Mouse (Mus musculus) cerebellum, adult 11 months (tissue): ENCODE data around the gene Mok.
A peak's percentile ranks its signal among the peaks of the same experiment; 100 is the strongest.

Source experiments
- DNase-seq: peaks from one replicate; pipeline ENCODE4 v3.0.0; 2022

Mok gene

DNA sequence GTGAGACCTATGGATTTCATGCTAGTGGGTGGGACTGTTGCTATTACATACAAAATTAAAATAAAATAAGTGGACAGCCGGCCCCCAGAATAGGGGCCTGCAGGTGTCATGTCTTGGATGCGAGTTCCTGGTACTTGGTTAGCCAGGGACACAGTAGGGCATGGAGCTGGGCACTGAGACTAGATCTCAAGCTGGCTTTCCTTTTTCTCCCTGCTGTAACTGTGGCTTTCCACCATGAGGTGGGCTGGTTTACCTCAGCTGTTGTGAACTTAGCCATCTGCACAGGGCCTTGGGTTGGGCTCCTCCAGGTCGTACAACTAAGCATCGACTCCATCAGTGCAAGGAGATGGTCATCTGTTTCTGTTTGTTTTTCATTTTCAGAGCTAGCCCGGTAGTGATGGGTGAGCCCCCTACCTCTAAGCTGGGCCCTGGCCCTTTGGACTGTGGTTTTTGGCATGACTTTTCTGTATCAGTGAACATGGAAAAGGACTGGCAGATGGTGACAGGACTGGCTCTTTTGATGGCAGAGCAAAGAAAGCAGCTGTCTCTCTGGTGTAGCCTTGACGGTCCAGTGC, 5.5 kb upstream of the Mok start:
- no peak for DNase-seq

DNA sequence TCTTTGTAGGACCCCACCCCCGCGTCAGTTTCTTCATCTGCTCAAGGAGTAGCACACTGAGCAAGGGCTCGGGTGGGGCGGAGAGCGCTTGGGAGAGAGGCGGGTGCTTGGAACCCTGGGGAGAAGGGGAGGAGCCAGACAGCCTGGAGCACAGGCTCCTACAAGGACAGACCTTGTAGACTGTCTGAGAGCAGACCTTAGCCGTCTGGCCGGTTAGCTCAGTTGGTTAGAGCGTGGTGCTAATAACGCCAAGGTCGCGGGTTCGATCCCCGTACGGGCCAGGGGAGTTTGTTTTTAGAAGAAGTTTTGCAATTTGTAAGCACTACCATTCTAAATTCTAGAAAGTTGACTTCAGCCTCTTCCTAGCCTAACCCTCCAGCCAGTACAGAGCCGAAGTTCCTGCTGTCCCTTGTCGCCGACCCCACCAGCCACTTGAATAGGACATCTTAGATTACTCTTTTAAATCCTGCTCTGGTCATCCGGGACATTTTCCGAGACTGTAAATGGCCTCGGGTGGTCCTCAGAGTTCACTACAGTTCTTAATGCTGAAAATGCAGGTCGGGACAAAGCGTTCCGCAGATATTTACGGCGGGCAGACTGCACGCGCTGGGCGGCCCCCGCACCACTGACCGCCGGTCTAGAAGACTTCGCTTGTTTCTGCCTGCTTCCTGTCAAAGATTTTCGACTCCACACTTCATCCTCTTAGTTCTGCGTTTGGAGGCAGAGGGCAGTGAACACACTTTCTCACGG, 4.6 kb upstream of the Mok start:
- DNase-seq, result peak; percentile 87

DNA sequence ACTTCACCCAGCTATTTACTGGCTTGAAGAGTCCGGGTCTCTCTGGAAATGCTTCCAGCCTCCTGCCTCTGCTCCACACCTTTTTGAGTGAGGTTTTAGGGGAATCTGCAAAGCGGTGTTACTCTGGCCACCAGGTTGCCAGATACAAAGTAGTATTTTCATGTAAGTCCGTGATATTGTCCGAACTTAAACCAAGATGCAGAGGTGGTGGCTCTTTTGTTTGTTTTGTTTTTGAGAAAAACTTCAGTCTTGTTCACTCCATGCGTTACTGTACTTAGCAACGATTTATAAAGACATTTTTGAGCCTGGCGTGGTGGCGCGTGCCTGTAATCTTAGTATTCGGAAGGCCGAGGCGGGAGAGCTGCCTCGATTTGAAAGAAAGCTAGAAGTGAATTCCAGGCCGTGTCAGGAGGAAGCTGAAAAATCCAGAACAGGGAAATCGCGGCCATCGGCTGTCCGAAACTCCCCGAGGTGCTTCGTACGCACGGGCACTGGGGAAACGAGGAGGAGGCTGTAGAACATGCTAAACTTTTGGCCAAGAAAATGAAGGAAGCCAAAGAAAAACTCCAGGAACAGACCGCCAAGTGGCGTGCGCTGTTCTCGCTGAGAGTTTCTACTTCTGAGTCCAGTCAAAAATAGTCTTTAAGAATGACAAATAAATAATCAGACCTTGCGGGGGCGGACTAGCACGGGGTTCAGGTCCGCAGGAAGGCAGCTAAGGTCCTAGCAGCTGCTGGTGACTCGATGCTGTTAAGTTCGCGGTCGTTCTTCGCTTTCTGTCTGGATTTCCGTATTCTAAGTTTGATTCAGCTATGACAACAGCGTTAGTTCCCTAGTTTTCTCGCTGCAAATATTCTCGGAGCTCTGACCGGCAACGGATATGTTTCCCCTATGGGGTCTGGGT, 3.7 kb upstream of the Mok start:
- no peak for DNase-seq

DNA sequence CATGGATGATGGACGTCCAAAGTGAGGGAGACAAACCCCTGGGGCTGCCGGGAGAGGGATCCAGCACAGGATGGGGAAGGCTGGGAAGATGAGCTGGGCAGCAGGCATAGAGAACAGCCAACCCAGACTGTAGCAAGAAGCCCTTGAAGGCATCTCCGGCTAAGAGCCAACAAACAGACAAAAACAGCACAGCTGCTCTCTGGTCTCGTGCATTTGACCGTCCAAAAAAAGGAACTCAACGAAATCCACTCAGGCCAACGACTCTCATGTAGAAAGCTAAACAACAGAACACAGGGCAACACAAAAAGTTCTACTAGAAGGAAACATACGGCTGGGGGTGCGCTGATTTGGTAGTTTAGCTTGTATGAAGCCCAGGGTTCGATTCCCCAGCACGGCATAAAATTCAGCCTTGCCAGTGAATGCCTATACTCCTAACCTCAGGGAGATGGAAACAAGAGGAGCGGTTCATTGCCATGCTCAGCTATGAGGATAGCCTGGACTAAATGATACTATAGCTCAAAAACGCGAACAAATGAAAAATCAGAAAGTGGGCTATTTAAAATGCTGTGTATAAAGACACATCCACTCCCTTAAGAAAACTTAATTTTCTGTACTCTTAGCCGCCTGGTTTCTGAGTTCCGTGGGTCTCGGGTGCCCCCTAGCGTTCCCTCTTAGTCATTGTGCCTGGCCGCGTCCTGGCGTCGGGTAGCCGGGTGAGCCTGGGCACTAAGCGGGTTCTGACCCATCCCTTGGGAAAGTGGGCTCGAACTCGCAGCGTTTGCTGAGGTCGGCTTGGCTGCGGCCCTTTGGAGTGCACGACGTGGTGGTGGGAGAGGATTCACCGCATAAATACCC, 2.7 kb upstream of the Mok start:
- peak; percentile 81 for DNase-seq

DNA sequence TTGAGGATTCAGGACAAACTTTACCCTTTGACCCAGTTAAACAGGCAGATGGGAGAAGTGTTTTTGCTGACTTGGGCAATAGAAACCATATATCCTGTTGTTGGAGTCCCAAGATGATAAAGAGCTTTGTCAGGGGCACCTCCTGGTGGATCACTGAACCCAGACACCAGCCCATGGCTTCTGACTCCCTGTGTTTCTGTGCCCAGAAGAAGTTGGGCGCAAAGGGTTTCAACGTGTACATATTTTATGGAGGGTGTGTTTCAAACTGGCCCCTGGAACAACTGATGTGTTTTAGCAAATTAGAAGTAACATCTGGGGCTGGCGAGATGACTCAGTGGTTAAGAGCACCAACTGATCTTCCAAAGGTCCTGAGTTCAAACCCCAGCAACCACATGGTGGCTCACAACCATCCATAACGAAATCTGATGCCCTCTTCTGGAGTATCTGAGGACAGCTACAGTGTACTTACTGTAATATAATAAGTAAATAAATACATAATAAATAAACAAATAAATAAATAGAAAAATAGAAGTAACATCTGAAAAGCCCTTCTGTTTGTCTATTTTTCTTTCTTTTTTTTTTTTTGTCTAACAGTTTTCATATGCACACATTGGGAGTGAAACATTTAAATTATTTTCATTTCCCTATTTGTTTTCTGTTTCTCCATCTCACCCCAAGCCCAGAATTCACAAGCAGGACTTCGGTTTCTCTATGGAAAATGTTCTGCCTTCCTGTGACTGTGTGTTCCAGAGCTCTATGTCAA, 1.2 kb upstream of the Mok start:
- DNase-seq, result no peak

DNA sequence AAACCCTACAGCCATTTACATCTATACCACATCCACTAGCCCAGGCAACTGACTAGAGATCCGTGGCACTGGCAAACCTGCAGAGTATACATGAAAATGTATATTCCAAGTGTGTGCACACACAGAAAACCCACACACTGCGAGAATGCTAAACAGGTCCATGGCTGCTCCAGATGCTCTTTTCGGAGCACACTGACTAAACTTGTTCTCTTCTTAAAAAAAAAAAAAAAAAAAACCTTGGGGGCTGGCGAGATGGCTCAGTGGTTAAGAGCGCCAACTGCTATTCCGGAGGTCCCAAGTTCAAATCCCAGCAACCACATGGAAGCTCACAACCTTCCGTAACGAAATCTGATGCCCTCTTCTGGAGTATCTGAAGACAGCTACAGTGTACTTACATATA, 2.9 kb downstream of the Mok start:
- no peak for DNase-seq

DNA sequence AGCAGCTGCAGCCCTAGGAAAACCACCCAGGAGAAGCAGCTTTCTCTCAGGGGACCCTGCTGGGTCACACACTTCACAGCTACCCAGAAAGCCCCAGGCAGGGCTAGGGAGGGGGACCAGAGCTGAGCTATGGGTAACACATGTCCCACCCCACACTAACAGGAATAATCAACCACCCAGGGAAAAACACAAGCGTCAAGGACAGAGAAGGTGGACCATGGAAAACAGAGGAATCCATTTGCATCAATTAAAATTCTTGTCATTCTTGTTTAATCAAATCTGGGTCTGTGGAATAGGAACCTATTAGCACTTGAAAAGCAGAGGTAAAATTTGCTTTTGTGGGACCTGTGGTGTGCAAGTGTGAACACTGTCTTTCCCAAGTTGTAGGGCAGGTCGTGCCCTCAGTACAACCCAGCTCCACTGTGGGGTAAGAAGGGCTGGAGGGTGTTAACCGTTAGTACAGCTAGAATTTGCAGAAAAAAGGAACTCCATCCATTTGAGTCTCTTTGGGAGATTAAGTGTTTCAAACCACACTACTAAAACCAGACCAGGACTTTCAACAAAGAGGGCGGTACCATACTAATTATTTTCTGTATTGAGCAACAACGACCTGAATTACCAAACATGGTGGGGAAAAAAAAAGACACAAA, 3.4 kb downstream of the Mok start:
- DNase-seq, result no peak

DNA sequence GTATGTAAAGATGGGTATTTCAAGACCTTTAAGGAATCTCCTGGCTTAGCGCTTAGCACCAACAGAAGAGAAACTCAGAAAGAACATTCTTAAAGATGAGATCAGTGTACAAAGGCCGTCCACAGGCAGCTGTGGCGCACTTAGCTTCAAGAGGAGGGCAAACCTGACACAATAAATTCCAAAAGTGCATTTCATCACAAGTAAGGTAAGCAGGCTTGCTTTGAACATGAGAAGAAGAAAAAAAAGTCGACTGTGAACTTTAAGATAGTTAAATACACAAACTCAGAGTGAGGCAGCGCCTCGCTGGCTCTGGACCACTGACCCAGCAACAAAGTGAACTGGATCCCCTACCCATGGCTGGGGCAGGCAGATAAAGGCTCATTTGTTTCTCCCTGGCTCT, 4.0 kb downstream of the Mok start:
- no peak for DNase-seq

DNA sequence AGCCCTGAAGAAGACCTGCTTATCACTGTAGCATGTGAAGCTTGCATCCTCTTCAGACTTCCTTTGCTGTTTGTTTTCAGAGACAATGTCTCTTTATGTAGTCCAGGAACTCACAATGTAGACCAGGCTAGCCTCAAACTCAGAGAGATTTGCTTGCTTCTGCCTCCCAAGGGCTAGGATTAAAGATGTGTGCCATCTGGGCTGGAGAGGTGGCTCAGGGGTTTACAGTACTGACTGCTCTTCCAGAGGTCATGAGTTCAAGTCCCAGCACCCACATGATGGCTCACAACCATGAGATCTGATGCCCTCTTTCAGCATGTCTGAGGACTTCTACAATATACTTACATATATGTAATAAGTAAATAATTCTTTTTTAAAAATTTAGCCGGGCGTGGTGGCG, 5.6 kb downstream of the Mok start:
- DNase-seq, result no peak

DNA sequence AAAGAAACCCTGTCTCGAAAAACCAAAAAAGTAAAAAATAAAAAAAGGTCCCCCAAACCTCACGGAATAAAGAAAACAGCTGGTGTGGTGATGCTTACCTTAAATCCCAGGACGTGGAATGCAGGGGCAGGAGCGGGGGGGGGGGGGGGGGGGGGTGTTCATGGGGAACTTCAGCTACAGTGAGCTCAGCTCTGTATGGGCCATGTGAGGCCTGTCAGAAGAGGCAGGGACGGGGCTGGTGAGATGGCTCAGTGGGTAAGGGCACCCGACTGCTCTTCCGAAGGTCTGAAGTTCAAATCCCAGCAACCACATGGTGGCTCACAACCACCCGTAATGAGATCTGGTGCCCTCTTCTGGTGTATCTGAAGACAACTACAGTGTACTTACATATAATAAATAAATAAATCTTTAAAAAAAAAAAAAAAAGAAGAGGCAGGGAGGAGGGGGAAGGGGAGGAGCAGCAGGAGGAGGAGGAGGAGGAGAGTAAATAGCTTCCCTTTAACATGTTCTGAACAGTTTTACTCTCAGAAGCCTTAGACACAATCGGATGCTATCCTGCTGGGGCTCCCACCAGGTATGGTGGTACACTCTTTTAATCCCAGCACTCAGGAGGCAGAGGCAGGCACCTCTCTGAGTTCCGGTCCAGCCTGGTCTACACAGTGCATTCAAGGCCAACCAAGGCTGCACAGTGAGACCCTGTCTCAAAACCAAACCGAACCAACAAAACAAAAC, 10.3 kb downstream of the Mok start:
- no peak for DNase-seq

DNA sequence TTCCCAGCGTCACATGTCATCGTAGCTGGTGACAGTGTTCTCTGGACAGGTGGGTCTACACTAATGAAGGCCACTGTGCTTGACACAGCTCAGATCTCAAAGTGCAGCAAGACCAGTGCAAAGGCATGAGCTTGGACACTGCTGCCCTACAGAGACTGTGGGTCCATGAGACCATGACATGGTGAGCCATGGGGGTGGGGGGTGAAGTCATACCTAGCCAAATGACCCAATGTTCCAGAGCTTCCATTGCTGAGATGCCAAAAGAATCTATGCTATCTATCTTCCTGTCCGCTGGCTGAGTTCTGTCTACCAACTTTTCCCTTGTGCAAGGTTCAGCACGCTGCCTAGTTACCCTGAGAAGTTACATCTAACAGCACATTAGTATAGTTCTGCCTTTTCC, 11.8 kb downstream of the Mok start:
- DNase-seq, result no peak

DNA sequence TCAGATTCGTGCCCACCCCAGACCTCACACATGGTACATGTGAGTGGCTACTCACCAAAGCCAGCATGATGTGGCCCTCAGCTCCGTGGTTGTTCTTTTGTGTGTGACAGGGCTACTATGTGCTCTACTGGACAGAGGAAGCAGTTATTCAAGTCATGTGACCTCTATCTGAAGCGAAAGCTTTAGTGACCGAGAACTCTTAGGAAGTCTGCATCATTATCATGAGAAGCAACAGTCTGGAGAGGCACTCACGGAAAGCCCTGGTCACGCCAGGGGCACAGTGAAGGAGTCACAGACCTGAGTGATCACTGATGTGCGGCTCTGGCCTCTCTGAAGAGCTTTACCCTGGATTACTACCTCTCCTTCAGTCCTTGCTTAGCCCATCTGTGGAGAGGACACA, 18.4 kb downstream of the Mok start:
- no peak for DNase-seq

DNA sequence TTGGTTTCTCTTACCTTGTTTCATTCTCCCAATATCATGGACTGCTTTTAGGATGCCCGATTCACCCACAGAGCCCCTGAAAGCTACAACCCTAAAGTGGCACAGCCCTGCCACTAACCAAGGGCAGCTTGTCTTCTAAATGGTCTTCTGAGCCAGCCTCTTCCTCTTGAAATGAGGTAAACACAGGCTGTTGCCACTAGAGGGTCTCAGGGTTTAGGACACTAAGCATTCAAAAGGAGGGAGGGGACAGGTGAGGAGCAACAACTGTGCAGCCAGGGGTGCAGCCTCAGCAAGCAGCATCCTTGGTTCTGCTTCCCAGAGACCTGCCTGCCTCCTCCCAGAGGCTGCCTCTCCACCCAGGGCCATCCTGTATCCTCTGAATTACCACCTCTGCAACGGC, 19.0 kb downstream of the Mok start:
- DNase-seq, result no peak

DNA sequence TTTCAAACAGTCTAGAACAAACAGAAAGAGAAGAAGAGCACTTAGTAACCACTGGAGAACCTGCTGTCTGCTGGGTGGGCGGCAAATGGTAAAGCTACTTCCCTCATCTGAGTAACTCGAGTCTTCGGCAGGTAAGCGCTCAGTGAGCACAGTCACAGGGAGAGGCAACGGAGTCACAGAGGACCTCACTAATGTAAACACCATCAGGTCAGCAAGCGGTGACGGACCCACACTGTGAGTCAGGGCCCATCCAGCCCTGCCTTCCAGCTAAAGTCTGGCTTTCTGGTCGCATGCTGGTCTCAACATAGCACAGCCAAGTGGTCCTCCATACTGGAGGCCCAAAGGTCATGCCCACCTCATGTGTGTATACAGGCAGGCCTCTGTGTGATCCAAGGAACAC, 21.4 kb downstream of the Mok start:
- no peak for DNase-seq

DNA sequence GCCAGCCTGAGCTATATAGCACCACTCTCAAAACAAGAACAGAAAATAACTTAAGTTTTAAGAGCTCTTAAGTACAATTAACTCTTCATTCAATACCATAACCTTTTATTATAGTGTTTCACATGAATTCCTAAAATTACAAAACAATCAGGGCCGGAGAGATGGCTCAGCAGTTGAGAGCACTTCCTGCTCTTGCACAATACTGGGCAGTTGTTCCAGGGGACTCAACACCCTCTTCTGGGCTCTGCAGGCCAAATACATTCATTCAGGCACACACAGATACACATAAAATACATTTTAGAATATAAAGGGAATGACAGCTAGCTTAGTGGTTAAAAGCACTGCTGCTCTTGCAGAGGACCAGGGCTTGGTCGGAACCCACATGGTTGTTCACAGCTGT, 23.9 kb downstream of the Mok start:
- DNase-seq, result no peak

DNA sequence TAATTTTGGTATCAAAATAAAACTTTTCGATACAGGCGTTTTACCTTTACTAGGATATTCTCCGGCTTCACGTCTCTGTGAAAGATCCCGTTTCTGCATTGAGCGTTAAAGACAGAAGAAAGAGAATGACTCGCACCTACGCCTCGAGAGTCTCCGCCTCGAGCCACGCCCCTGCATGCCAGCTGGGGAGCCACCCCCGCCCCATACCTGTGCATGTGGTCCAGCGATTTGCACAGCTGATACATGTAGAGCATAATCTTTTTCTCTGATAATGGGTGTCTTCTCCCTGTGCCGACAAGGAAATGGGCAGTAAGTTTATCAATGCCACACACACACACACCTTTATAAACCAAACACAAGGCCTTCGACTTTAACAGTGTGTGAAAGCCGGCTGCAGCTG, 25.8 kb downstream of the Mok start:
- no peak for DNase-seq

DNA sequence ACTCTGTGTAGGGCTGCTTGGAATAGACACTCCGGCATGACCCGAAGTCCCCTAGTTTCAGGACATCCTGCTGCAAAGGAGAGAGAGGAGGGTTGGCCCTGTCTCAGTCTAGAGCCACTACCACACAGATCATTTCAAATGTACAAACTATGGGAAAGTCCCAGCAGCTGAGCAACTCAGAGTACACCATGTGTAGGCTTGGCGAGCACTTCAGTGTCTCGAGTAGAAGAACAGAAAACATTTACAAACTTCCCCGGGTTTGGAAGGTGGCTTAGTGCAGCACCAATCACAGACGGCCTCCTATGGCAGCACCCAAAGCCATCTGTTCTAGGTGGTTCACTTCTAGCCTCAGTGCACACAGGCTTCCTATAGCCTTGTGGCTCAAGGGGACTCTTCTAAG, 27.1 kb downstream of the Mok start:
- DNase-seq, result no peak

DNA sequence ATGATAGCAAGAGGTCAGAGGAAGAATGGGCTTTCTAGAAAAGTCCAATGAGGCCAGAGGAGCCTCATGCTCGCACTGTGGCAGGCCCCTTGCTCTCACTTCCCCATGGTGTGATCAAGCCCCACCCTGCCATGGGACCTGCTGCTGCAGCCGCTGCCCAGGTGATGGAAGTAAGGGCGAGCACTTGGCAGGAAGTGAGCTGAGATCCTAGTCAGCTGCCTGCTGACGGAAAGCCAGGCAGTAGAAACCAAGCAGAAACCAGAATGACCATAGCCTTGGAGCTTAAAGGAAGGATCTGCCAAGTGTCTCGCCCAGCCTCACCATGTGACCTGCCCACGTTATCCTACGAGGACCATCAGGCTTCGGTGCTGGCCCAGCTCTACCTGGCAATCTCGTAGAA, 27.6 kb downstream of the Mok start:
- DNase-seq, result no peak

DNA sequence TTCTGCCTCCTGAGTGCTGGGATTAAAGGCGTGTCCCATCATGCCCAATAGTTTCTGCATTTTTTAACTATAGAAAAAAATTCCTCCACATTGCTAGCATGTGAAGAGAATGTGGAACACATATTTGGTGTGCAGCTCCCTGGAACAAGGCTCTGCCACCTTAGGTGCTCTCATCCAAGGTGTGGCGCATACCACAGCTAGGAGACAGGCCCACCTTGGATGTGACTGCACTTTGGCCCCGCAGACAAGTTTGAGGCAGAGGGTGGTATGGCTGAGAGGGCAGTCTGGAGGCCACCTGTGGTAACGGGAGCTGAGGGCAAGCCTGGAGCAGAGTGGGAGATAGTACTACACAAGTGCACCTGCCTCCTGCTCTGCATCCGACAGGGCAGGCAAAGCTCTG, 31.9 kb downstream of the Mok start:
- DNase-seq, result no peak

DNA sequence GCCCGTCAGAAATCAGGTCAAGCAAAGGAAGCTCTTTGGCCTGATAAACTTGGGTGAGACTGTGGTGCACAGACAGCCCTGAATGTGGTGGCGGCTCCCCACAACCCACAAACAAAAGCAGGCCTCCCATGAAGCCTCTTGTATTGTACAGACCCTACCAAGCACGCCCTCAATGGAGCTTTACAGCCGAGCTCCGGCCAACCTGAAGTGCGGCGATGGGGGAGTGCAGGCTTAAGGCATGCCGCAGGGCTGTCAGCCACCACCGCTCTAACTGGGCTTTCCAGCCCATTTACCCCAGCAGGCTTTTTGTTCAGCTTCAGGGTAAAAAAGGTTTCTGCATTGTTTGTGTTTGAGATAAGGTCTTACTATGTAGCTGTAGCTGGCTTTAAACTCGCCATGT, 32.3 kb downstream of the Mok start:
- no peak for DNase-seq
